Mouse (Mus musculus) layer of hippocampus, adult 2 months (tissue): ENCODE measurements at regions not wholly inside any gene's neighbourhood (a gene's known extent, or its start where the extent isn't known, plus 50 kb on each side); places are given as distances from the start of the nearest gene placed in this dataset.
"Not testable (repeated sequence)": the region's sequence is repeated elsewhere in the genome, so short reads cannot be mapped to it uniquely, and the experiment has no call there.

Source experiments
- DNase-seq, 2 experiments: peaks; one replicate each; pipeline ENCODE4 v3.0.0; 2022; ENCODE audit warnings: low spot score in 2 of 2
- H3K27ac ChIP-seq: fragments of 200-600 bp; 2 replicates; pipeline ENCODE4 v1.8.1; 2022
- H3K4me3 ChIP-seq: fragments of 200-600 bp; 2 replicates; pipeline ENCODE4 v1.8.1; 2022; ENCODE audit warnings: mild to moderate bottlenecking
- CTCF ChIP-seq: fragments of 200-600 bp; conservative IDR thresholded peaks from 2 replicates; pipeline ENCODE4 v1.8.1; 2022; ENCODE audit warnings: antibody characterized with exemption, mild to moderate bottlenecking, moderate library complexity
- microRNA-seq, 2 experiments: library from miRNA; unstranded; fragments of <30 nt; microRNA quantifications; one replicate each; pipeline ENCODE4 v1.2.0; 2021

GRCm38 (mm10) chr13:7233399-7233798 lies 584.8 kb upstream of the Pfkp start:
- DNase-seq, result no peak
- TF ChIP-seq CTCF, result no peak
- H3K27ac ChIP-seq, result no peak overlapping the region
- no peak overlapping the region for H3K4me3 ChIP-seq

- DNase-seq, result peak; percentile 7 to 12
- TF ChIP-seq CTCF, result no peak
- H3K27ac ChIP-seq, result no peak overlapping the region
Observed at GRCm38 (mm10) chr13:7206626-7207211, 558.1 kb upstream of the Pfkp start.

GRCm38 (mm10) chr13:7195990-7196389 lies 547.4 kb upstream of the Pfkp start:
- Histone ChIP-seq H3K27ac (no peak overlapping the region), H3K4me3 (no peak overlapping the region)
- no peak for DNase-seq
- TF ChIP-seq CTCF, result no peak

More at GRCm38 (mm10) chr13:7206626-7207211, 558.1 kb upstream of the Pfkp start:
- H3K4me3 ChIP-seq, result no peak overlapping the region

DNA sequence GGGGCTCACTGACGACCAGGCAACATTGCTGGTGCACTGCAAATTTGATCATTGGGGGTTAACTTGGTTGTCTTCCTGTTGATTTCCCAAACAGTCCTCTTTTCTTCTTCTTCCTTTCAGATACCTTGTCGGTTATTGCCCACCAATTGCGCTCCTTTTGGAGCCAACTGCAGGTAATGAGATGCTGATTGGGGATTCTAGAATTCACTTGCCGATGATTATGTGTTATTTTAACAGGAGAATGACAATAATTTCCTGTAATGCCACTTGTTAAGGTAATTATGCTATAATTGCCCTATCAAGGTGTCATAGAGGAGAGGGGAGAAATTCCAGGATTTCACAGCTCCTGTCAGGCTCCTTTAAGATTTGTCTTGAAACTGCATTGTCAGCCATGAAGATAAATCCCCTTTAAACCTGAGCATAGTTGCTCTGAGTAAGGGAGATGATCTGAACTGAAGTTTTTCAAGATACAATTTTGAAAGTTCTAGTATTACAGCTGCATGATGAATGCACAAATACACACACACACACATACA lies 533.7 kb upstream of the Pfkp start:
- Histone ChIP-seq H3K4me3 (no peak overlapping the region), H3K27ac (no peak overlapping the region)
- no peak for DNase-seq
- no peak for TF ChIP-seq CTCF

DNA sequence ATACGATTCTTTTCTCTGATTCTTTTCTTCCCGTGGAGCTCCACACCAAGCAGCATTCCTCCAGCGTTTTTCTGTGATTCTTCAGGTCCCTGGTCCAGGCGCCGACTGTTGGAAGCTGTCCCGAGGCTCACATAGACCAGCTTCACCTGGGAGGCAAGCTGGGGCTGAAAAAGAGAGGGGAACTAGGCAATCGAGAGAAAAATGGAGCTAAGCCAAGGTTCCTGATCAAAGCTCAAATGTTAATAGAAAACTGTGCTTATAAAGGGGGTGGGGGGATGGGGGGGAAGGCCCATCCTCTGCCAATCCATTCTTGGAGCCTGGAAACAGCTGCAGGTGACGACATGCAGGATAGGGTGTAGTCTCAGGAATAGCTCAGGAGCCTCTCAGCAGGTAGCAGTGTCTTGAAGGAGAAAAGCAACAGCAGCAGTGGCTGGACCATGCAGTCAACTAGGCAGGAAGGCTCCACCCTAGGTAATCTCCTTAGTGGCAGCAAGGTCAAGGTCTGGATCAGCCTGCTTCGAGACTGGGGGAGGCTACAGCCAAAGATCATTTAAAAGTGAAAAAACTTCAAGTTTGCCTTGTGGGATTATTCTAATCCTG lies 527.1 kb upstream of the Pfkp start:
- no peak overlapping the region for H3K27ac ChIP-seq
- H3K4me3 ChIP-seq, result no peak overlapping the region
- TF ChIP-seq CTCF, result no peak
- no peak for DNase-seq

DNA sequence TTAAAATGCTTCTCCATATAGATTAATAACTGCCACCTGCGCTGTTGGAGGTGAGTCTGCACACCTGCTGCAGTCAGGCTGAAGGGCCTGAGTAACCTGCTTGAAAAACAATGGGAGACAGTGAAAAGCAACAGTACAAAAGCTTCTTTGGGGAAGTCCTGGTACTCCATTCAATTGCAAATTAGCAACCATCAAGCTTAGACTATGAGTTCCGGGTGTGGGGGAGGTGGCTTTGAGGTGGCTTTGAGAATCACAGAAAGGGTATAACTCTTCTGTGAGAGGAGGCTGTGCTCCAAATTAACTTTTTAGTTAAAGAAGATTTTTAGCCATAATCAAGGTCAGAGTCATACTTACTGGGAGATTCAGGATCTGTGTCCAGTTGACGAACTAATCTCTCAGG lies 521.5 kb upstream of the Pfkp start:
- DNase-seq, result not testable (repeated sequence)

DNA sequence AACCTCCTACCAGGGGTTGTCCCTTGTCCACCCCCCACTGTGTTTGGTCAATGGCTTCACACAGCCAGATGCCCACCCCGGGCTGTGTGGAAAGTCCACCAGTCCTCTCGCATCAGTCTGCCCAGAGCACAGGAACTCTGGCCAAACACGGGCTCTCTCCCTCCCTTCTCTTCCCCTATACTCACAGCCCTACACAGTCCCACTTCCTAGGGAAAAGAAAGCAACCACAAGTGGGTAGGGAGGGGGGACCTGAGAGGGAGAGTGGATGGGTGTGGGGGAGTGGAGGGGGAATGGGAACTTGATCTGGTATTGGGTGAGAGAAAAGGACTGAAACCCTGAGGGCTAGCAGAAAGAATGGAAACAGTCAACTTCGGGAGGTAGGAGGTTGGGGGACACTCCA lies 497.8 kb upstream of the Pfkp start:
- no peak overlapping the region for H3K27ac ChIP-seq
- DNase-seq, result no peak

More for the DNA sequence above, 521.5 kb upstream of the Pfkp start:
- H3K27ac ChIP-seq, H3K4me3 ChIP-seq: not testable (repeated sequence)

GRCm38 (mm10) chr13:7110572-7110971 lies 462.0 kb upstream of the Pfkp start:
- Histone ChIP-seq H3K27ac (no peak overlapping the region), H3K4me3 (no peak overlapping the region)
- no peak for TF ChIP-seq CTCF
- DNase-seq, result no peak

More for the DNA sequence above, 497.8 kb upstream of the Pfkp start:
- no peak for TF ChIP-seq CTCF
- H3K4me3 ChIP-seq, result no peak overlapping the region

GRCm38 (mm10) chr13:7103289-7103688 lies 454.7 kb upstream of the Pfkp start:
- TF ChIP-seq CTCF, result no peak
- H3K27ac ChIP-seq, result no peak overlapping the region

GRCm38 (mm10) chr13:7093072-7093649 lies 444.6 kb upstream of the Pfkp start:
- no peak for TF ChIP-seq CTCF
- no peak overlapping the region for H3K27ac ChIP-seq

More at GRCm38 (mm10) chr13:7103289-7103688, 454.7 kb upstream of the Pfkp start:
- DNase-seq, result no peak
- no peak overlapping the region for H3K4me3 ChIP-seq

GRCm38 (mm10) chr13:7090916-7091315 lies 442.3 kb upstream of the Pfkp start:
- Histone ChIP-seq H3K4me3 (no peak overlapping the region), H3K27ac (no peak overlapping the region)
- no peak for TF ChIP-seq CTCF
- peak in 1 of 2 experiments; percentile 1 for DNase-seq

More at GRCm38 (mm10) chr13:7093072-7093649, 444.6 kb upstream of the Pfkp start:
- no peak overlapping the region for H3K4me3 ChIP-seq
- DNase-seq, result no peak

- Histone ChIP-seq H3K27ac (no peak overlapping the region), H3K4me3 (no peak overlapping the region)
- DNase-seq, result no peak
- no peak for TF ChIP-seq CTCF
Observed at GRCm38 (mm10) chr13:7066211-7066610, 417.6 kb upstream of the Pfkp start.

- Histone ChIP-seq H3K4me3 (no peak overlapping the region), H3K27ac (no peak overlapping the region)
- no peak for DNase-seq
- TF ChIP-seq CTCF, result no peak
Observed at GRCm38 (mm10) chr13:7063717-7064116, 415.1 kb upstream of the Pfkp start.

DNA sequence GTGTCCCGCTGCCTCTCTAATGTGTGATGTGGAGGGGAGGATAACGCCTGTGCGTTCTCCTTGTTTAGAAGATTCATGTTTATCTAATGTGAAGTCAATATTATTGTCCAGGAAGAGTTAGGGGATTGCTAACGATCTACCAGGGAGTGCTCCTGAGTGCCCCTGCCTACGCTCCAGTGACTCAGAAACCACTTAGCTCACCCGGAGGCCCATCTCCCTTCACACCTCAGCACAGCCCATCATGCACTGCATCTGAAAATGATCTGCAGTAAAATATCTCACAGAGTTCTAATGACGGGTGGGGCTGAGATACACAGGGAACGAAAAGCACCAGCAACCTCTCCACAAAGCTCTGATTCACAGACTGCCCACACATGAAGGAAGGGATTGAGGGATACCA lies 409.0 kb upstream of the Pfkp start:
- TF ChIP-seq CTCF, result no peak
- no peak overlapping the region for H3K4me3 ChIP-seq
- no peak overlapping the region for H3K27ac ChIP-seq
- DNase-seq, result no peak

Small RNA genes lying in the stretch of these regions (microRNA-seq; reads per million reads assigned to microRNA genes)
- 0 reads per million in 2 experiments for gene Gm22689
